Mouse (Mus musculus): ENCODE data around the gene Trib3. TPM values are rescaled to one million over a fixed set of nuclear protein-coding genes. Genes with fewer than 3 reads are reported as not detected.
A peak's percentile ranks its signal among the peaks of the same experiment; 100 is the strongest.

Trib3 gene
- total RNA-seq, 2 experiments from 2014 or later, result 1.0 TPM; not detected in 1

- no peak for ATAC-seq (replicated peaks; ENCODE audit: low FRiP score, low TSS enrichment, poor library complexity, severe bottlenecking)
Measured at GRCm38 (mm10) chr2:152322198-152322597, 21.6 kb downstream of the Trib3 start.

- ATAC-seq (replicated peaks; ENCODE audit: low FRiP score, low TSS enrichment, poor library complexity, severe bottlenecking), result no peak
Measured at GRCm38 (mm10) chr2:152321558-152321957, 22.3 kb downstream of the Trib3 start.

- ATAC-seq (replicated peaks; ENCODE audit: low FRiP score, low TSS enrichment, poor library complexity, severe bottlenecking), result no peak
Measured at GRCm38 (mm10) chr2:152317054-152317453, 26.8 kb downstream of the Trib3 start.

- ATAC-seq (replicated peaks; ENCODE audit: low FRiP score, low TSS enrichment, poor library complexity, severe bottlenecking), result no peak
Measured at GRCm38 (mm10) chr2:152313926-152314325, 29.9 kb downstream of the Trib3 start.

- no peak for ATAC-seq (replicated peaks; ENCODE audit: low FRiP score, low TSS enrichment, poor library complexity, severe bottlenecking)
Measured at GRCm38 (mm10) chr2:152312996-152313395, 30.8 kb downstream of the Trib3 start.

GRCm38 (mm10) chr2:152307186-152307585 is 36.6 kb downstream of the Trib3 start:
- ATAC-seq (replicated peaks; ENCODE audit: low FRiP score, low TSS enrichment, poor library complexity, severe bottlenecking), result no peak

GRCm38 (mm10) chr2:152305480-152305879 is 38.4 kb downstream of the Trib3 start:
- ATAC-seq (replicated peaks; ENCODE audit: low FRiP score, low TSS enrichment, poor library complexity, severe bottlenecking), result no peak

GRCm38 (mm10) chr2:152303781-152304180 is 40.1 kb downstream of the Trib3 start:
- no peak for ATAC-seq (replicated peaks; ENCODE audit: low FRiP score, low TSS enrichment, poor library complexity, severe bottlenecking)

- no peak for ATAC-seq (replicated peaks; ENCODE audit: low FRiP score, low TSS enrichment, poor library complexity, severe bottlenecking)
Measured at GRCm38 (mm10) chr2:152302862-152303261, 41.0 kb downstream of the Trib3 start.

GRCm38 (mm10) chr2:152294541-152294940 is 49.3 kb downstream of the Trib3 start:
- ATAC-seq (replicated peaks; ENCODE audit: low FRiP score, low TSS enrichment, poor library complexity, severe bottlenecking), result no peak

GRCm38 (mm10) chr2:152293727-152294475 is 49.9 kb downstream of the Trib3 start, which contains the start of gene Tbc1d20:
Gene Tbc1d20 (plus strand): TSS chr2:152293828.
- ATAC-seq (replicated peaks; ENCODE audit: low FRiP score, low TSS enrichment, poor library complexity, severe bottlenecking), result peak; percentile 78

GRCm38 (mm10) chr2:152293179-152293726 is 50.6 kb downstream of the Trib3 start:
- ATAC-seq (replicated peaks; ENCODE audit: low FRiP score, low TSS enrichment, poor library complexity, severe bottlenecking), result peak; percentile 54

- no peak for ATAC-seq (replicated peaks; ENCODE audit: low FRiP score, low TSS enrichment, poor library complexity, severe bottlenecking)
Measured at GRCm38 (mm10) chr2:152292475-152292874, 51.4 kb downstream of the Trib3 start.

- peak; percentile 45 for ATAC-seq (replicated peaks; ENCODE audit: low FRiP score, low TSS enrichment, poor library complexity, severe bottlenecking)
Measured at GRCm38 (mm10) chr2:152289623-152290022, 54.2 kb downstream of the Trib3 start.

- no peak for ATAC-seq (replicated peaks; ENCODE audit: low FRiP score, low TSS enrichment, poor library complexity, severe bottlenecking)
Measured at GRCm38 (mm10) chr2:152288046-152288445, 55.8 kb downstream of the Trib3 start.

- ATAC-seq (replicated peaks; ENCODE audit: low FRiP score, low TSS enrichment, poor library complexity, severe bottlenecking), result no peak
Measured at GRCm38 (mm10) chr2:152287560-152287959, 56.3 kb downstream of the Trib3 start.

Other genes with a start within 250 kb of the Trib3 start
- 2.2 and 2.6 TPM in 2 replicates for gene Srxn1, start 238.5 kb downstream of the Trib3 start, total RNA-seq (2014; fragmentation: Nextera tagmentation)
- 5.8 and 14.0 TPM in 2 replicates for gene Srxn1, start 238.5 kb downstream of the Trib3 start, total RNA-seq (2017)
- 1.0 TPM in 1 of 2 replicates, not detected in the other for gene Tcf15, start 200.5 kb downstream of the Trib3 start, total RNA-seq (2014; fragmentation: Nextera tagmentation)
- gene Tcf15, start 200.5 kb downstream of the Trib3 start, total RNA-seq (2017), result 2.1 and 4.3 TPM in 2 replicates
- gene Csnk2a1, start 117.2 kb downstream of the Trib3 start, total RNA-seq (2014; fragmentation: Nextera tagmentation), result 109 and 165 TPM in 2 replicates
- 158 and 161 TPM in 2 replicates for gene Csnk2a1, start 117.2 kb downstream of the Trib3 start, total RNA-seq (2017)
- gene Tbc1d20, start 50.2 kb downstream of the Trib3 start, total RNA-seq (2014; fragmentation: Nextera tagmentation), result 23.5 and 27.8 TPM in 2 replicates
- gene Tbc1d20, start 50.2 kb downstream of the Trib3 start, total RNA-seq (2017), result 11.7 and 12.0 TPM in 2 replicates
- gene Rbck1, start 11.4 kb downstream of the Trib3 start, total RNA-seq (2014; fragmentation: Nextera tagmentation), result 120 and 125 TPM in 2 replicates
- 50.3 and 57.0 TPM in 2 replicates for gene Rbck1, start 11.4 kb downstream of the Trib3 start, total RNA-seq (2017)
- gene Nrsn2, start 32.6 kb upstream of the Trib3 start, total RNA-seq (2014; fragmentation: Nextera tagmentation), result not detected in 2 replicates
- gene Nrsn2, start 32.6 kb upstream of the Trib3 start, total RNA-seq (2017), result not detected in 2 replicates
- 22.9 and 25.1 TPM in 2 replicates for gene Sox12, start 54.0 kb upstream of the Trib3 start, total RNA-seq (2014; fragmentation: Nextera tagmentation)
- gene Sox12, start 54.0 kb upstream of the Trib3 start, total RNA-seq (2017), result 2.4 and 7.7 TPM in 2 replicates
- 10.1 and 11.2 TPM in 2 replicates for gene Zcchc3, start 71.0 kb upstream of the Trib3 start, total RNA-seq (2014; fragmentation: Nextera tagmentation)
- 6.6 and 7.8 TPM in 2 replicates for gene Zcchc3, start 71.0 kb upstream of the Trib3 start, total RNA-seq (2017)
- gene 6820408C15Rik, start 71.6 kb upstream of the Trib3 start, total RNA-seq (2014; fragmentation: Nextera tagmentation), result not detected in 2 replicates
- not detected in 2 replicates for gene 6820408C15Rik, start 71.6 kb upstream of the Trib3 start, total RNA-seq (2017)
- gene Defb23, start 120.6 kb upstream of the Trib3 start, total RNA-seq (2014; fragmentation: Nextera tagmentation), result not detected in 2 replicates
- gene Defb23, start 120.6 kb upstream of the Trib3 start, total RNA-seq (2017), result not detected in 2 replicates
- not detected in 2 replicates for gene Defb20, start 133.0 kb upstream of the Trib3 start, total RNA-seq (2014; fragmentation: Nextera tagmentation)
- not detected in 2 replicates for gene Defb20, start 133.0 kb upstream of the Trib3 start, total RNA-seq (2017)
- gene Defb22, start 146.1 kb upstream of the Trib3 start, total RNA-seq (2014; fragmentation: Nextera tagmentation), result not detected in 2 replicates
- gene Defb22, start 146.1 kb upstream of the Trib3 start, total RNA-seq (2017), result not detected in 2 replicates
- gene Defb26, start 167.7 kb upstream of the Trib3 start, total RNA-seq (2014; fragmentation: Nextera tagmentation), result not detected in 2 replicates
- not detected in 2 replicates for gene Defb26, start 167.7 kb upstream of the Trib3 start, total RNA-seq (2017)
- not detected in 2 replicates for gene Defb28, start 174.2 kb upstream of the Trib3 start, total RNA-seq (2014; fragmentation: Nextera tagmentation)
- gene Defb28, start 174.2 kb upstream of the Trib3 start, total RNA-seq (2017), result not detected in 2 replicates
- gene Defb29, start 196.1 kb upstream of the Trib3 start, total RNA-seq (2014; fragmentation: Nextera tagmentation), result not detected in 2 replicates
- gene Defb29, start 196.1 kb upstream of the Trib3 start, total RNA-seq (2017), result not detected in 2 replicates
- not detected in 2 replicates for gene Gm17416, start 225.3 kb upstream of the Trib3 start, total RNA-seq (2014; fragmentation: Nextera tagmentation)
- gene Gm17416, start 225.3 kb upstream of the Trib3 start, total RNA-seq (2017), result not detected in 2 replicates
- not detected in 2 replicates for gene Defb21, start 228.7 kb upstream of the Trib3 start, total RNA-seq (2014; fragmentation: Nextera tagmentation)
- gene Defb21, start 228.7 kb upstream of the Trib3 start, total RNA-seq (2017), result not detected in 2 replicates
- gene Defb19, start 236.3 kb upstream of the Trib3 start, total RNA-seq (2014; fragmentation: Nextera tagmentation), result not detected in 2 replicates
- not detected in 2 replicates for gene Defb19, start 236.3 kb upstream of the Trib3 start, total RNA-seq (2017)

All from megakaryocyte-erythroid progenitor cell, adult 5-6 weeks (primary cell).